Mouse (Mus musculus) MEL (cell line): ENCODE measurements around the gene Fnbp1. TPM values are rescaled to one million over a fixed set of nuclear protein-coding genes. Genes with fewer than 3 reads are reported as not detected.

Source experiments
- DNase-seq: peaks from one replicate; pipeline ENCODE4 v3.0.0; 2011; ENCODE audit warnings: low read depth, low spot score
- H3K27ac ChIP-seq: 2 replicates; pipeline ENCODE4 v1.5.1; 2012; ENCODE audit warnings: low read depth, mild to moderate bottlenecking, control low read depth, low read length, moderate library complexity; ENCODE audit not compliant: control insufficient read depth
- H3K27me3 ChIP-seq, 2 experiments: fragments of 150-350 bp in 1 of 2; sonication (generic) in 1 of 2; 2 replicates each; pipeline ENCODE4 v1.6.1; 2012; ENCODE audit warnings: low read length in 2 of 2, mild to moderate bottlenecking in 2 of 2, improper control_type of control experiment in 1 of 2, moderate library complexity in 1 of 2; ENCODE audit not compliant: insufficient read depth in 2 of 2, control insufficient read depth in 1 of 2
- H3K36me3 ChIP-seq, 2 experiments: 2 replicates each; pipeline ENCODE4 v1.6.1; 2012 to 2014; ENCODE audit warnings: low read length in 2 of 2, improper control_type of control experiment in 1 of 2, inconsistent platforms in 1 of 2, mild to moderate bottlenecking in 1 of 2; ENCODE audit not compliant: insufficient read depth in 2 of 2, control insufficient read depth in 1 of 2
- H3K4me1 ChIP-seq, 2 experiments: fragments of 150-350 bp in 1 of 2; sonication (generic) in 1 of 2; 2 replicates each; pipeline ENCODE4 v1.6.1; 2012; ENCODE audit warnings: low read length in 2 of 2, improper control_type of control experiment in 1 of 2, mild to moderate bottlenecking in 1 of 2; ENCODE audit not compliant: insufficient read depth in 2 of 2, control insufficient read depth in 1 of 2
- H3K4me3 ChIP-seq, 2 experiments: fragments of 150-350 bp in 1 of 2; sonication (generic) in 1 of 2; 2 replicates each; pipeline ENCODE4 v1.5.1; 2012; ENCODE audit warnings: low read depth in 2 of 2, low read length in 2 of 2, mild to moderate bottlenecking in 2 of 2, moderate library complexity in 2 of 2, control low read depth in 1 of 2, improper control_type of control experiment in 1 of 2; ENCODE audit not compliant: control insufficient read depth in 1 of 2, insufficient read depth in 1 of 2
- H3K79me2 ChIP-seq: 2 replicates; pipeline ENCODE4 v1.6.1; 2012; ENCODE audit warnings: mild to moderate bottlenecking, low read length, moderate library complexity; ENCODE audit not compliant: control insufficient read depth, poor library complexity, insufficient read depth
- H3K9ac ChIP-seq: 2 replicates; pipeline ENCODE4 v1.6.1; 2012; ENCODE audit warnings: low read depth, mild to moderate bottlenecking, control low read depth, low read length, moderate library complexity; ENCODE audit not compliant: control insufficient read depth, poor library complexity, severe bottlenecking
- H3K9me3 ChIP-seq: fragments of 150-350 bp; sonication (generic); replicated peaks from 2 replicates; pipeline ENCODE4 v1.6.1; 2012; ENCODE audit warnings: mild to moderate bottlenecking, low read length, improper control_type of control experiment, moderate library complexity; ENCODE audit not compliant: insufficient read depth
- CHD1 ChIP-seq: IDR thresholded peaks from 2 replicates; pipeline ENCODE4 v1.6.1; 2012; ENCODE audit warnings: low read depth, mild to moderate bottlenecking, inconsistent platforms, low read length, improper control_type of control experiment
- CHD2 ChIP-seq: IDR thresholded peaks from 2 replicates; pipeline ENCODE4 v1.6.1; 2011; ENCODE audit warnings: low read length, improper control_type of control experiment
- EP300 ChIP-seq, 2 experiments: IDR thresholded peaks; 2 replicates each; pipeline ENCODE4 v1.6.1; 2011; ENCODE audit warnings: improper control_type of control experiment in 2 of 2, low read length in 2 of 2, low read depth in 1 of 2, mild to moderate bottlenecking in 1 of 2
- ETS1 ChIP-seq: IDR thresholded peaks from 2 replicates; pipeline ENCODE4 v1.6.1; 2012; ENCODE audit warnings: low read depth, mild to moderate bottlenecking, inconsistent platforms, low read length, improper control_type of control experiment, moderate library complexity
- GABPA ChIP-seq: IDR thresholded peaks from 2 replicates; pipeline ENCODE4 v1.6.1; 2012; ENCODE audit warnings: low read depth, mild to moderate bottlenecking, inconsistent platforms, low read length, improper control_type of control experiment, moderate library complexity
- GATA1 ChIP-seq: IDR thresholded peaks from 2 replicates; pipeline ENCODE4 v1.6.1; 2011; ENCODE audit warnings: low read depth, low read length, improper control_type of control experiment
- KAT2A ChIP-seq: conservative IDR thresholded peaks from 2 replicates; pipeline ENCODE4 v1.6.1; 2012; ENCODE audit warnings: low read depth, low read length, improper control_type of control experiment, inconsistent platforms
- MAX ChIP-seq: IDR thresholded peaks from 2 replicates; pipeline ENCODE4 v1.6.1; 2011; ENCODE audit warnings: low read length, improper control_type of control experiment
- MEF2A ChIP-seq: IDR thresholded peaks from 2 replicates; pipeline ENCODE4 v1.6.1; 2014; ENCODE audit warnings: low read depth, mild to moderate bottlenecking, inconsistent platforms, low read length, improper control_type of control experiment; ENCODE audit not compliant: poor library complexity, insufficient replicate concordance, severe bottlenecking; ENCODE audit errors: extremely low read depth
- MYC ChIP-seq: IDR thresholded peaks from 2 replicates; pipeline ENCODE4 v1.6.1; 2011; ENCODE audit warnings: low read depth, mild to moderate bottlenecking, low read length, improper control_type of control experiment, moderate library complexity
- NRF1 ChIP-seq: IDR thresholded peaks from 2 replicates; pipeline ENCODE4 v1.6.1; 2014; ENCODE audit warnings: low read depth, mild to moderate bottlenecking, inconsistent platforms, low read length, improper control_type of control experiment, moderate library complexity; ENCODE audit not compliant: poor library complexity, insufficient read depth, severe bottlenecking
- POLR2AphosphoS5 ChIP-seq: IDR thresholded peaks from 2 replicates; pipeline ENCODE4 v1.6.1; 2012; ENCODE audit warnings: low read depth, borderline replicate concordance, mild to moderate bottlenecking, inconsistent platforms, low read length, moderate library complexity, mixed read lengths
- RAD21 ChIP-seq: IDR thresholded peaks from 2 replicates; pipeline ENCODE4 v1.6.1; 2011; ENCODE audit warnings: mild to moderate bottlenecking, low read depth, low read length, improper control_type of control experiment
- USF1 ChIP-seq: IDR thresholded peaks from 2 replicates; pipeline ENCODE4 v1.6.1; 2014; ENCODE audit warnings: low read depth, mild to moderate bottlenecking, inconsistent platforms, low read length, improper control_type of control experiment, moderate library complexity
- USF2 ChIP-seq, 2 experiments: IDR thresholded peaks; 2 replicates each; pipeline ENCODE4 v1.6.1; 2011 to 2012; ENCODE audit warnings: improper control_type of control experiment in 2 of 2, low read length in 2 of 2, borderline replicate concordance in 1 of 2, inconsistent platforms in 1 of 2, low read depth in 1 of 2, mild to moderate bottlenecking in 1 of 2; ENCODE audit not compliant: insufficient read depth in 1 of 2
- ZC3H11A ChIP-seq: IDR thresholded peaks from 2 replicates; pipeline ENCODE4 v1.6.1; 2012; ENCODE audit warnings: low read depth, mild to moderate bottlenecking, inconsistent platforms, low read length, improper control_type of control experiment
- ZKSCAN1 ChIP-seq: IDR thresholded peaks from 2 replicates; pipeline ENCODE4 v1.6.1; 2012; ENCODE audit warnings: low read depth, mild to moderate bottlenecking, inconsistent platforms, low read length, improper control_type of control experiment, moderate library complexity
- ZMIZ1 ChIP-seq: IDR thresholded peaks from 2 replicates; pipeline ENCODE4 v1.6.1; 2012; ENCODE audit warnings: low read depth, mild to moderate bottlenecking, inconsistent platforms, low read length, improper control_type of control experiment, moderate library complexity
- ZNF384 ChIP-seq: IDR thresholded peaks from 2 replicates; pipeline ENCODE4 v1.6.1; 2012; ENCODE audit warnings: low read depth, mild to moderate bottlenecking, inconsistent platforms, low read length, improper control_type of control experiment
- polyA plus RNA-seq, 2 experiments: library from polyadenylated mRNA; stranded (reverse) in 1 of 2; unstranded in 1 of 2; fragments of >175 nt in 1 of 2; fragments of >200 nt in 1 of 2; gene quantifications; 2 replicates each; pipeline versions ENCODE4 v1.2.1 to v1.2.4; 2012; ENCODE audit warnings: low replicate concordance in 2 of 2, low read depth in 1 of 2; ENCODE audit not compliant: insufficient read length in 2 of 2, insufficient read depth in 1 of 2, missing spikeins in 1 of 2
- total RNA-seq: library from RNA; depleted of rRNA; stranded (reverse); fragments of 300-350 nt; gene quantifications from 2 replicates; pipeline ENCODE4 v1.2.3, GENCODE M21; 2012

Gene Fnbp1
- total and polyA plus RNA-seq, 3 experiments: 3.4 to 17.5 TPM; not detected in 1

GRCm38 (mm10) chr2:31122806-31123205 is 19.0 kb downstream of the Fnbp1 start:
- Histone ChIP-seq H3K36me3 (peaks cover 0 to 6% of the 10 kb centered on the region in 2 experiments; a peak in 2 of 4 replicates), H3K4me1 (peaks cover 1 to 17% of the 10 kb centered on the region in 2 experiments), H3K79me2 (no peaks in the 10 kb centered on the region), H3K27me3 (no peaks in the 10 kb centered on the region), H3K27ac (no peak overlapping the region), H3K9ac (no peak overlapping the region), H3K4me3 (no peak overlapping the region), H3K9me3 (no peaks in the 10 kb centered on the region)
- no peak for DNase-seq
- TF ChIP-seq EP300 (IDR thresholded peaks at IDR 0.05; ENCODE audit: low read depth in 1 of 2, low read length in 2 of 2): no peak
- no peak for TF ChIP-seq ETS1

DNA sequence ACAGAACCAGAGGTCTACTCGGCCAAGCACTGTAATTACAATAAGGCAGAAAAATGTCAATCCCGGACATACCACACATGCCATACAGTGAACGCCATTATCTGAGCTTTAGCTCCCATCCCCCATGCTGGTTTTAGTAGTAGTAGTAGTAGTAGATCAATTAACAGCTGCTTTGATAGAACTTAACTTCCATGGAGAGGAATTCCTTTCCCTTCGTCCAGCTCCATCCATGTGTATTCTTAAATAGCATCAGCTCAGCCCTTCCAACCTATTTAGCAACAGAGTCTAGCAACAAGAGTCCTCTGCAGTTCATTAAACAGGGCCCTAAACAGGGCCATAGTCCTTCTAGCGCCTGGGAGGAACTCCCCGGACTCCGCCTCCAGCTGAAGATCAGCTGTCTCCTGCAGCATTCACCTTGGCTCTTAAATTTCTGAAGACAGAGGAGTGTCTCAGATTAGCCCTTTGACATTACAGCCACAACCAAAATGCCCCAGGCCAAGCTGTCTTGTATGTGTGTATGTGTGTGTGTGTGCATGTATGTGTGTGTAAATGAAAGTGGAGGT is 20.6 kb downstream of the Fnbp1 start:
- peaks cover 0 to 12% of the 10 kb centered on the region in 2 experiments; a peak in 3 of 4 replicates for H3K4me1 ChIP-seq
- H3K27me3 ChIP-seq: no peaks in the 10 kb centered on the region
- H3K79me2 ChIP-seq: no peaks in the 10 kb centered on the region
- H3K9ac ChIP-seq: no peak overlapping the region
- H3K27ac ChIP-seq: no peak overlapping the region
- H3K9me3 ChIP-seq: no peaks in the 10 kb centered on the region
- no peak overlapping the region for H3K4me3 ChIP-seq
- DNase-seq: no peak
- H3K36me3 ChIP-seq: peaks cover 0 to 8% of the 10 kb centered on the region in 2 experiments; a peak in 2 of 4 replicates
- TF ChIP-seq ETS1 (no peak), USF1 (no peak), ZC3H11A (no peak), NRF1 (no peak), MYC (no peak), ZMIZ1 (no peak), MAX (no peak), GABPA (no peak), POLR2AphosphoS5 (no peak)

DNA sequence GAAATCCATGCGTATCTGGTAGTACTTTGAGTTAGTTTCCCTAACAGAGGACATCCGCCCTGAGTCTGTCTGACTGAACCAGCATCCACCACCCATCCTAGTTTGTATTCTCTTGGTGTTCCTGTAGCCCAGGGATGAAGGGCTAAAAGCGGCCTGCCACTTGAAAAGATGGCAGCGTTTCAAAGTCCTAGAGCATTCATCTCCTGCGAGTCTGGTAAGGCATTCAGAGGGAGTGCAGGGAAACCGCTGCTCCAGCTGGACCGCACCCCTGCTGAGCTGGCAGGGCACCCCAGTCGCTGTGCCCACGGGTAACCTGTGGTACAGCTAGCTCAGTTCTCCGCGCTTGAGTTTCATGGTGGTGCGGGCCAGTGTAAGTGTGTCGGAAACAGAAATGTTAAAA is 22.0 kb downstream of the Fnbp1 start:
- TF ChIP-seq RAD21 (no peak), ZKSCAN1 (no peak), USF2 (IDR thresholded peaks at IDR 0.05; ENCODE audit: borderline replicate concordance in 1 of 2, insufficient read depth in 1 of 2, low read depth in 1 of 2, low read length in 2 of 2) (no peak), ZNF384 (no peak), MEF2A (no peak), CHD2 (no peak), KAT2A (no peak), POLR2AphosphoS5 (no peak), CHD1 (no peak), GATA1 (no peak), MAX (no peak), EP300 (IDR thresholded peaks at IDR 0.05; ENCODE audit: low read depth in 1 of 2, low read length in 2 of 2) (no peak)
- Histone ChIP-seq H3K4me3 (no peak overlapping the region), H3K79me2 (no peaks in the 10 kb centered on the region), H3K27me3 (no peaks in the 10 kb centered on the region), H3K36me3 (peaks cover 0 to 9% of the 10 kb centered on the region in 2 experiments; a peak in 2 of 4 replicates), H3K4me1 (peaks cover 5 to 10% of the 10 kb centered on the region in 2 experiments; a peak in 3 of 4 replicates), H3K9me3 (no peaks in the 10 kb centered on the region), H3K9ac (no peak overlapping the region), H3K27ac (no peak overlapping the region)
- DNase-seq: no peak
